Mouse (Mus musculus) kidney, adult 18-20 months (tissue): ENCODE data around the gene Cep89.

Source experiments
- DNase-seq: peaks from one replicate; pipeline ENCODE4 v3.0.0; 2021

Cep89 gene

DNA sequence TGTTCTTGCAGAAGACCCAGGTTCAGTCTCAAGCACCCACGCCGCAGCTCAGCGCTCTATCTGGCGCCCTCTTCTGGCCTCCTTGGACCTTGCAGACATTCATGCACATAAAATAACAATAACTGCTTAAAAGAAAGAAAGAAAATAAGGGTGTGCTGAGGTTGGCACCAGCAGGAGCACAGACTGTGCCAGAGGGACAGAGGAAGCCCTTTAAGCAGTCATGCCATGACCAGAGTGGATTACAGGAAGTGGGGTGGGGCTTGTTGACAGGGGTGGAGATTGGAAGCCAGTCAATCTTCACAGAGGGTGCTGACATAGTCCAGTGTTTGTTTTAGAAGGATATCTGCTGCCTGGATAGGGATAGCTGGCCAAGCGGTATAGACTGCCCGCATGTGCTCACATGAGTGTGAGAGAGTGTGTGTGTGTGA lies 10.3 kb upstream of the Cep89 start:
- peak; percentile 45 for DNase-seq

GRCm38 (mm10) chr7:35388694-35389093 lies 8.1 kb upstream of the Cep89 start:
- DNase-seq: no peak

DNA sequence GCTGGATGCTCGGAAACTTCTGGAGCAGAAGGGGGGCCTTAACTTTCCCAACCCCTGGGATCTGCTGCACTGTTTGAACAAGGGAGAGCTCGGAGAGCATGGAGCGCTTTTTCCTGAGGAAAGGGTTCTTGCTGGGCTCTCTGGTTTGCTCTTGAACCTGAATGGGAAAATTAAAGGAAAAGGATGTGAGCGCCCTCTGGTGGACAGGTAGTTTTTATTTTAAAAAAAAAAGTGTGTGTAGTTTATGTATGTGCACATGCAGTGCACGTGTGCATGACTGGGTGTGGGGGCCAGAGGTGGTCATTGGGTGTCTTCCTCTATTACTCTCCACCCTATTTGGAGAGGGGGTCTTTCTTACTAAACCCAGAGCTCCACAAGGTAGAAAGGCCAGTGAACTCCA lies 3.9 kb upstream of the Cep89 start:
- peak; percentile 48 for DNase-seq

DNA sequence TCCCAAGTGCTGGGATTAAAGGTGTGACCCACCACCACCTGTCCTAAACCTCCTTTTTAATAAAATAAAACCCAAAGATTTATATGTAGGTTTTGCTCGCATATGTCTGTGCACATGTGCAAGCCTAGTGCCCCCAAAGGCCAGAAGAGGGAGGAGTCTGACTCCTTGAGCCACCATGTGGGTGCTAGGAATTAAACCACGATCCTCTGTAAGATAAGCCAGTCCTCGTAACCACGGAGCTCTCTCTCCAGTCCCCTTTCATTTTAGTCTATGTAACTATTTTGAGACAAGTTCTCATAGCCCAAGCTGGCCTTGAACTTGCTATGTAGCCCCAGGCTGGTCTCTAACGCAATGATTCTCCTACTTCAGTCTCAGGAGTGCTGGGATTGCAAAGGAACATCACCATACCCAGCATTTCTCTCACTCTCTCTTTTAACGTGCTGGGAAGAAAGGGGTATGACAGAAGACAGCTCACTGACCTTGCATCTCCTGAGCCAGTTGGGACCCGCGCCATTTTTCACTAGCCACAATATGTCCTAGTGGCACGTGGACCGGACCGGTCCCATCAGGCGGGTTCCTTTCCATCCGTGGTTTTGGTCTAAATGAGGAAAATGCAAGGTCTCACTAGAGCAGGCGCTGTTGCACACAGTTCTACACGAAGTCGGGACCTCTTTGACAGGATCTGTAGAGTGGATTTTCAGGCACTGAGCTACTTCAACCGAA lies 940 bp upstream of the Cep89 start:
- no peak for DNase-seq

- no peak for DNase-seq
Measured at GRCm38 (mm10) chr7:35401169-35401568, 4.3 kb downstream of the Cep89 start.

GRCm38 (mm10) chr7:35415226-35415625 lies 18.4 kb downstream of the Cep89 start:
- DNase-seq: no peak

DNA sequence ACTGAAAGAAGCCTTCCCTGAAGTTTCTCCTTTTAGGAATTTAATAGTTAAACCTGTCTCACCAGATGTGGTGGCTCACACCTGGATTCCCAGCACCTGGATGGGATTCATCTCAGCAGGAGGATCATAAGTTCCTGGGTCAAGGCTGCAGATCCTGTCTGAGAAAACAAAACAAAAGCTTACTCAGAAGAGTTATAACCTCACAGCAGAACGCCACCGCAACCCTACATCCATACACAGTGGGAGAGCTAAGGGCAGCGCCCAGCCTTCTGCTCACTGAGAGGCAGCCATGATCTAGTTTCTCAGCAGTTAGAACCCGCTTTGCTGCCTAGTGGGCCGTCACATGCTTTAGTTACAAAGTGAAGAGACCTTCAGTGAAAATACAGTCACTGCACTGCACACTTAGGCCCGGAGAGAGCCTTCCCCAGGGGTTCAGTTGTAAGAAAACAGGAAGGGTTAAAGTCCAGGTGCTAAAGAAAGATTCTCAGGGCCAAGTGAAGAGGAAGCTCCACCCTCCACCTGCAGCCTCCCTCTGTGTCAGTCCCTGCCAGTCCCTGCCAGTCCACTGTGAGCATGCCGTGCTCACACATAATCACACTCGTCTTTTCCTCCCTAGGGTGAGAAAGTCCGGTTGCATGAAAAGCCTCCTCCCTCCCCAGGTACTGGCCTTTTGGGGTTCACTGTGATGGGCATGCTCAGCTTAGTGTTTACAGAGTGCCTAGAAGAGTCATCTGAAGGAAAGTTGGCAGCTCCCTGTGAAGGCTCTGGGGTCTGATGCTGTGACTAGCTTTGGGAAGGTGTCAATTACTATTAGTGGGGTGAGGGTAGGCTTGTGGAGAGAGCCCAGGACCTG lies 19.2 kb downstream of the Cep89 start:
- peak; percentile 59 for DNase-seq

DNA sequence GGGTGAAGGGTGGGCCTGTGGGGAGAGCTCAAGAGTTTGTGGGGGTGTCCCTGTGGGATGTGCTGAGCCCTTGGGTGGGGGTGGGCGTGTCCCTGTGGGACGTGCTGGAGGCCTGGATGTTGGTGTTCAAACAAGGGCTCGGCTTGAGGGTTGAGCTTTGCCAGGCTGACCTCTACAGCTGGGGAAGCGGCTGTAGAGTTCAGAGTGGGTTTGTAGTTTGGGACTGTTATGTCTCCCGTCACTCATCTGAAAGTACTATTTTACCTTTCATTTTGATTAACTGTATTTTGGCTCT lies 19.8 kb downstream of the Cep89 start:
- DNase-seq: no peak

DNA sequence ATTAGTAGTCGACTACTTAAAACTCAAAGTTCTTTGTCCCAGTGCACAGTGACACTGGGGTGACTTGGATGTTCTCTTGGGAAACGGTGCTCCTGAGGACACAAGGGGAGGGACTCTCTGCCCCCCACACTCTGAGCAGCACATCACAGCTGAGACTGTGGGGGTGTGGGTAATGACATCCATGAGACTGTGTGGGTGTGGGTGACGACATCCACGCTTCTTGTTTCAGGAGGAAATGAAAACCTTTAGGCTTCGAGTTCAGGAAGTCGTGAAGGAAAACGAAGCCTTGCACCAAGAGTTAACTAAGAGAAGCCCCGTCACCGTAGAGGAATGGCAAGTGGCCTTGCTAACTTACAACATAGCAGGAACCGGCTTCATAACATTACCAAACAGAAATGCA lies 26.2 kb downstream of the Cep89 start:
- DNase-seq: no peak

DNA sequence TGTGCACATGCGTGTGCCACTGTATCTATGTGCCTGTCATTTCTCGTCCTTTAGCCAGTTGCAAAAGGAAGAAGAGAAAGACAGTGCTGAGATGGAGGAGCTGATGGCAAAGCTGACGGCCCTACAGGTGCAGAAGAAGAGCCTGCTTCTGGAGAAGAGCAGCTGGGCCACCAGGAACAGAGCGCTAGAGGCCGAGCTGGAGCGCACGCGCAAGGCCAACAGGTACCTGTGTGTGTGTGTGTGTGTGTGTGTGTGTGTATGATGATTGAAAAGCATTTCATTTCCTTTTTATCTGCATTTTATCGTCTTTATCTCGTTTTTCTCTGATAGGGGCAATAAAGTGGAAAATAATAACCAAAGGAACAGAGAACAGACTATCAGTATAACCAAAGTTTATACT lies 31.3 kb downstream of the Cep89 start:
- DNase-seq: no peak

- no peak for DNase-seq
Measured at GRCm38 (mm10) chr7:35435266-35435665, 38.4 kb downstream of the Cep89 start.

- DNase-seq: peak; percentile 63
Measured at GRCm38 (mm10) chr7:35447501-35447900, 50.7 kb downstream of the Cep89 start.

DNA sequence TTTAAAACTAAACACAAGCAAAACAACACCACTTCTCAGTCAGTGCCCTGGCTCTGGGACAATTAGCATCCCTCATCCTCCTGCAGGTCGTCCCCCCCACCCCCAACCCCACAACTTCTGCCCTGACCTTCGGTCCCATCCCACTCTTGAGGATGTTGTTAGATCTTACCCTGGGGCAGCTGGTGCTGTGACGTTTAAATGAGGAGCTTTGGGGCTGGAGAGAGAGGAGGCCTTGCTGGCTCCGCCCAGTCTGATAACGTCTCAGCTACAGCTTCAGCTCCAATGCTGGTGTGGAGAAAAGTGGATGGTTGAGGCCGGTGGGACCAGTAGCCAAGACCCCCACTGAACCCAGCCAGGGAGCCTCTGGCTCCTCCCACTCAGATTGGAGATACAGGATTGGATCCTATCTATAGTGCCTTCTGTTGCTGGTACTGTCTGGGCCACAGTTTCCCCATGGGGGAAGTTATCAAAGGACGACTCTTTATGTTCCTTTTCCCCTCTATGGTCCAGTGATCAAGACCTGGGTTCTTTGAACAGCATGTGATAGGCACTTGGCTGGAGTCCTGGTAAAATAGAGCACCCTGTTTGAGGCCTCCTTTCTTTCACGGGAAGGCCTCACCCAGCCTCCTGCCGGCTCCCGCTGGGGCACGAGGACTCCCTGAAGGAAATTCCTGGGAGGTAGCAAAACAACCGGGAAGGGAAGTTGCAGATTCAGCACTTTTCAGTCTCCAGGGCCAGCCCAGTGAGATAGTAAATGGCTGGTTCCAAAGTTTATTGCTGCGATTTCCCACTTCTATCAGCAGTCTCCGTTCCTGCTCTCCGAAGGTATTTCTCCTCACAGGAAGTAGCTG lies 51.4 kb downstream of the Cep89 start, which contains the start of gene Slc7a9:
Gene Slc7a9 (plus strand): TSS at position 801 of the 851 bp plus-strand sequence.
- DNase-seq: peak; percentile 80

- peak; percentile 73 for DNase-seq
Measured at GRCm38 (mm10) chr7:35448867-35449266, 52.0 kb downstream of the Cep89 start.

- DNase-seq: no peak
Measured at GRCm38 (mm10) chr7:35456091-35456814, 59.4 kb downstream of the Cep89 start.

DNA sequence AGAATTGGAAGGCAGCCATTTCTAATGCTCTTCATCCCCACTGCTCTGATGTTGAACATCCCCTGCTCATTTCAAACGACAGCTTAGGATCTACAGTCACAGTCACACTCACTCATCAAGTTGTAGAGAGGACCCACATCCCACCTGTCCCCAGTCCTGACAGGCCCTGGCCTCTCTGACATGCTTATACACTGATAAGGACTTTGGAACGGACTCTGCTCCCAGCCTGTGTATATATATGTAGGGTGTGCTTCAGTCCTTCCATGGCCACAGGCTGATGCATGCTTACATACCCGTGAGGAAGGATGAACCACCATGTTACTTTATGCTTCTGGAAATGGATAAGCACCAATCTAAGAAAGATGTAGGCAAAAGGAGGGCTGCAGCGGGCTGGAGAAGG lies 64.1 kb downstream of the Cep89 start:
- no peak for DNase-seq

DNA sequence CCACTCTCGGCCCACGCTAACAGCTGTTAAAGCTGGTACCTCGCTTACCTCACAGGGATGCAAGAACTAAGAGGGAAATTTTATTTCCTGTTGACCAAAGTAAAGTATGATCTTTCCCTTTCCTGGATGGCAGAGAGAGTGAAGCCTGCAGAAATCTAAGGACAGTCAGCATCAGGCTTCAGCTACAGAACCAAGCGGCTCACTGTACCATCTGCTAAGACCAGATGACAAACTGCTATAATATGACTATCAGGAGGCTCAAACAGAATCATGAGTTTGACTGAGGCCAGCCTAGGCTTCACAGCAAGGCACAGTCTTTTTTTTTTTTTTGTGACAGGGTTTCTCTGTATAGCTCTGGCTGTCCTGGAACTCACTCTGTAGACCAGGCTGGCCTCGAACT lies 68.2 kb downstream of the Cep89 start:
- DNase-seq: no peak

- DNase-seq: no peak
Measured at GRCm38 (mm10) chr7:35467856-35468255, 71.0 kb downstream of the Cep89 start.

GRCm38 (mm10) chr7:35470794-35471193 lies 74.0 kb downstream of the Cep89 start:
- no peak for DNase-seq

DNA sequence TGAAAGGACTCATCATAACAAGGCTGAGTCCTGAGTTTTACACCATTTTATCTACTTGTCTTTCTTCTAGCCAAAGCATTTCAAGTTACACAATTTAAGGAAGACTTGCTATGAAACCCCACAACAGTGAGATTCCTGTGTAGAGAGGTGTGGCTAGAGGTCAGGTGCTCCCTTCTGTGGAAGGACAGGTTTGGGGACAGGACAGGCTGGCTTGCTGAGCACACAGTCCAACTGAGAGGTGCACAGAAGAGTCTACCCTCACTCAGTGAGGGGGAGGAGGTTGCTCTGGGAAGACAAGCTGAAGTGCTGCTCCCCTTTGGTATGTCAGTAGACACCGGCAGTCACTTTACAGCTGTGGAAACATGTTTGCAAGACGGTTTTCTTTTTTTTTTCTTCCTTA lies 79.6 kb downstream of the Cep89 start:
- DNase-seq: no peak

- no peak for DNase-seq
Measured at GRCm38 (mm10) chr7:35485126-35485525, 88.3 kb downstream of the Cep89 start.

GRCm38 (mm10) chr7:35486553-35486952 lies 89.7 kb downstream of the Cep89 start:
- DNase-seq: no peak
